Mouse (Mus musculus): Measurements from ENCODE around the gene 7420426K07Rik. TPM values are rescaled to one million over a fixed set of nuclear protein-coding genes. Genes with fewer than 3 reads are reported as not detected.

7420426K07Rik gene
- polyA plus RNA-seq (2015; fragmentation: Nextera tagmentation; extraction: Ambion mirVana), result not detected in 2 replicates

- peaks cover 2% of the 10 kb centered on the region for H3K9me3 ChIP-seq
- no peak within 1 kb of the TSS for H3K4me3 ChIP-seq
- 82% methylated on average over 2 of the region's 2 CpGs for WGBS
- H3K9ac ChIP-seq, result no peak within 1 kb of the TSS
- H3K4me2 ChIP-seq, result no peak within 1 kb of the TSS
- no peaks in the 10 kb centered on the region for H3K36me3 ChIP-seq
- no peak within 1 kb of the TSS for H3K27ac ChIP-seq (replicated peaks)
- ATAC-seq (ENCODE audit: extremely low read depth, insufficient number of reproducible peaks, low FRiP score, low TSS enrichment), result no peak
- H3K4me1 ChIP-seq, result no peaks in the 10 kb centered on the region
- no peaks in the 10 kb centered on the region for H3K27me3 ChIP-seq (replicated peaks)
These were observed at the start of gene 7420426K07Rik for GRCm38 (mm10) chr9:98902819-98903218. Gene 7420426K07Rik (plus strand): TSS chr9:98903119.

GRCm38 (mm10) chr9:98856210-98856609 is 46.7 kb upstream of the 7420426K07Rik start, which contains the start of gene Prr23a2:
Gene Prr23a2 (plus strand): TSS chr9:98856494.
- H3K4me1 ChIP-seq, result no peaks in the 10 kb centered on the region
- ATAC-seq (ENCODE audit: extremely low read depth, insufficient number of reproducible peaks, low FRiP score, low TSS enrichment), result no peak
- no peak within 1 kb of the TSS for H3K27ac ChIP-seq (replicated peaks)
- 59% methylated on average over 18 of the region's 18 CpGs for WGBS
- H3K36me3 ChIP-seq, result no peaks in the 10 kb centered on the region
- no peaks in the 10 kb centered on the region for H3K9me3 ChIP-seq
- no peak within 1 kb of the TSS for H3K9ac ChIP-seq
- H3K27me3 ChIP-seq (replicated peaks), result no peaks in the 10 kb centered on the region
- H3K4me2 ChIP-seq, result no peak within 1 kb of the TSS
- no peak within 1 kb of the TSS for H3K4me3 ChIP-seq

GRCm38 (mm10) chr9:98863463-98863862 is 39.5 kb upstream of the 7420426K07Rik start:
- Histone ChIP-seq H3K4me2 (no peak overlapping the region), H3K27ac (replicated peaks) (no peak overlapping the region), H3K9me3 (no peaks in the 10 kb centered on the region), H3K9ac (no peak overlapping the region), H3K36me3 (no peaks in the 10 kb centered on the region), H3K4me1 (no peaks in the 10 kb centered on the region), H3K27me3 (replicated peaks) (peaks cover 32% of the 10 kb centered on the region), H3K4me3 (no peak overlapping the region)
- ATAC-seq (ENCODE audit: extremely low read depth, insufficient number of reproducible peaks, low FRiP score, low TSS enrichment), result no peak
- WGBS, result 55% methylated on average over 3 of the region's 3 CpGs

GRCm38 (mm10) chr9:98864571-98864970 is 38.3 kb upstream of the 7420426K07Rik start, which contains the start of gene Prr23a3:
Gene Prr23a3 (plus strand): TSS chr9:98864767.
- no peak within 1 kb of the TSS for H3K9ac ChIP-seq
- no peak for ATAC-seq (ENCODE audit: extremely low read depth, insufficient number of reproducible peaks, low FRiP score, low TSS enrichment)
- peak within 1 kb of the TSS; percentile 55 for H3K4me2 ChIP-seq
- H3K4me1 ChIP-seq, result no peaks in the 10 kb centered on the region
- peak within 1 kb of the TSS; percentile 27 for H3K4me3 ChIP-seq
- H3K27ac ChIP-seq (replicated peaks), result no peak within 1 kb of the TSS
- H3K36me3 ChIP-seq, result no peaks in the 10 kb centered on the region
- WGBS, result 28% methylated on average over 22 of the region's 22 CpGs
- H3K27me3 ChIP-seq (replicated peaks), result peaks cover 32% of the 10 kb centered on the region
- no peaks in the 10 kb centered on the region for H3K9me3 ChIP-seq

- no peaks in the 10 kb centered on the region for H3K4me1 ChIP-seq
- no peak overlapping the region for H3K4me2 ChIP-seq
- H3K27me3 ChIP-seq (replicated peaks), result no peaks in the 10 kb centered on the region
- peaks cover 16% of the 10 kb centered on the region for H3K9me3 ChIP-seq
- H3K27ac ChIP-seq (replicated peaks), result no peak overlapping the region
- no peak for ATAC-seq (ENCODE audit: extremely low read depth, insufficient number of reproducible peaks, low FRiP score, low TSS enrichment)
- H3K4me3 ChIP-seq, result no peak overlapping the region
- H3K36me3 ChIP-seq, result no peaks in the 10 kb centered on the region
- no peak overlapping the region for H3K9ac ChIP-seq
- 67% methylated on average over 1 of the region's 1 CpGs for WGBS
These were observed 1.4 kb upstream of the 7420426K07Rik start for GRCm38 (mm10) chr9:98901486-98901885.

- 83% methylated on average over 5 of the region's 5 CpGs for WGBS
- ATAC-seq (ENCODE audit: extremely low read depth, insufficient number of reproducible peaks, low FRiP score, low TSS enrichment), result no peak
- Histone ChIP-seq H3K9ac (no peak overlapping the region), H3K27me3 (replicated peaks) (no peaks in the 10 kb centered on the region), H3K4me2 (no peak overlapping the region), H3K4me3 (no peak overlapping the region), H3K9me3 (no peaks in the 10 kb centered on the region), H3K4me1 (peaks cover 12% of the 10 kb centered on the region), H3K27ac (replicated peaks) (no peak overlapping the region), H3K36me3 (no peaks in the 10 kb centered on the region)
These were observed 18.0 kb downstream of the 7420426K07Rik start for GRCm38 (mm10) chr9:98920629-98921523.

GRCm38 (mm10) chr9:98923119-98923518 is 20.2 kb downstream of the 7420426K07Rik start:
- no peak overlapping the region for H3K27ac ChIP-seq (replicated peaks)
- no peaks in the 10 kb centered on the region for H3K27me3 ChIP-seq (replicated peaks)
- no peak for ATAC-seq (ENCODE audit: extremely low read depth, insufficient number of reproducible peaks, low FRiP score, low TSS enrichment)
- H3K4me1 ChIP-seq, result peaks cover 12% of the 10 kb centered on the region
- H3K9me3 ChIP-seq, result no peaks in the 10 kb centered on the region
- 21% methylated on average over 6 of the region's 6 CpGs for WGBS
- H3K4me2 ChIP-seq, result peak overlapping the region; percentile 40
- no peak overlapping the region for H3K9ac ChIP-seq
- no peak overlapping the region for H3K4me3 ChIP-seq
- no peaks in the 10 kb centered on the region for H3K36me3 ChIP-seq

- Histone ChIP-seq H3K4me3 (no peak overlapping the region), H3K36me3 (no peaks in the 10 kb centered on the region), H3K4me2 (no peak overlapping the region), H3K9ac (no peak overlapping the region), H3K27ac (replicated peaks) (no peak overlapping the region), H3K4me1 (peaks cover 12% of the 10 kb centered on the region), H3K9me3 (no peaks in the 10 kb centered on the region), H3K27me3 (replicated peaks) (no peaks in the 10 kb centered on the region)
- WGBS, result 41% methylated on average over 6 of the region's 6 CpGs
- ATAC-seq (ENCODE audit: extremely low read depth, insufficient number of reproducible peaks, low FRiP score, low TSS enrichment), result no peak
These were observed 21.3 kb downstream of the 7420426K07Rik start for GRCm38 (mm10) chr9:98924183-98924582.

GRCm38 (mm10) chr9:98929496-98929895 is 26.6 kb downstream of the 7420426K07Rik start:
- H3K9ac ChIP-seq, result no peak overlapping the region
- 79% methylated on average over 2 of the region's 2 CpGs for WGBS
- no peaks in the 10 kb centered on the region for H3K9me3 ChIP-seq
- H3K27me3 ChIP-seq (replicated peaks), result peaks cover 11% of the 10 kb centered on the region
- H3K4me2 ChIP-seq, result no peak overlapping the region
- H3K27ac ChIP-seq (replicated peaks), result no peak overlapping the region
- H3K4me1 ChIP-seq, result no peaks in the 10 kb centered on the region
- no peaks in the 10 kb centered on the region for H3K36me3 ChIP-seq
- no peak overlapping the region for H3K4me3 ChIP-seq
- no peak for ATAC-seq (ENCODE audit: extremely low read depth, insufficient number of reproducible peaks, low FRiP score, low TSS enrichment)

GRCm38 (mm10) chr9:98932931-98933330 is 30.0 kb downstream of the 7420426K07Rik start:
- Histone ChIP-seq H3K27me3 (replicated peaks) (peaks cover 33% of the 10 kb centered on the region), H3K4me2 (no peak overlapping the region), H3K4me1 (no peaks in the 10 kb centered on the region), H3K9ac (no peak overlapping the region), H3K36me3 (no peaks in the 10 kb centered on the region), H3K27ac (replicated peaks) (no peak overlapping the region), H3K9me3 (no peaks in the 10 kb centered on the region), H3K4me3 (no peak overlapping the region)
- 32% methylated on average over 6 of the region's 6 CpGs for WGBS
- no peak for ATAC-seq (ENCODE audit: extremely low read depth, insufficient number of reproducible peaks, low FRiP score, low TSS enrichment)

- no peak overlapping the region for H3K9ac ChIP-seq
- H3K4me1 ChIP-seq, result no peaks in the 10 kb centered on the region
- H3K9me3 ChIP-seq, result no peaks in the 10 kb centered on the region
- no peak overlapping the region for H3K4me2 ChIP-seq
- H3K27ac ChIP-seq (replicated peaks), result no peak overlapping the region
- WGBS, result 20% methylated on average over 16 of the region's 16 CpGs
- H3K4me3 ChIP-seq, result no peak overlapping the region
- peaks cover 34% of the 10 kb centered on the region for H3K27me3 ChIP-seq (replicated peaks)
- H3K36me3 ChIP-seq, result no peaks in the 10 kb centered on the region
- ATAC-seq (ENCODE audit: extremely low read depth, insufficient number of reproducible peaks, low FRiP score, low TSS enrichment), result no peak
These were observed 32.4 kb downstream of the 7420426K07Rik start for GRCm38 (mm10) chr9:98935190-98935909.
